Mouse (Mus musculus) myocyte (in vitro differentiated cells): ENCODE measurements at regions not wholly inside any gene's neighbourhood (a gene's known extent, or its start where the extent isn't known, plus 50 kb on each side); places are given as distances from the start of the nearest gene placed in this dataset.

Experiments
- MAX ChIP-seq: IDR thresholded peaks from one replicate; pipeline ENCODE4 v1.6.1; 2011; ENCODE audit warnings: low read depth, mild to moderate bottlenecking, control low read depth
- MYOD1 ChIP-seq, 3 experiments: IDR thresholded peaks; one replicate each; pipeline ENCODE4 v1.6.1; 2011; ENCODE audit warnings: control low read depth in 2 of 3, low read depth in 2 of 3, mild to moderate bottlenecking in 2 of 3, moderate library complexity in 1 of 3; ENCODE audit not compliant: insufficient read length in 2 of 3, control insufficient read depth in 1 of 3
- POLR2A ChIP-seq: IDR thresholded peaks from one replicate; pipeline ENCODE4 v1.6.1; 2011; ENCODE audit warnings: low read depth, mild to moderate bottlenecking, control low read depth, moderate library complexity; ENCODE audit not compliant: insufficient read length
- USF1 ChIP-seq: IDR thresholded peaks from one replicate; pipeline ENCODE4 v1.6.1; 2011; ENCODE audit warnings: low read depth, mild to moderate bottlenecking, control low read depth, moderate library complexity

- TF ChIP-seq USF1, result no peak
- TF ChIP-seq POLR2A, result no peak
- TF ChIP-seq MYOD1 (IDR thresholded peaks at IDR 0.05; ENCODE audit: control insufficient read depth in 1 of 3, insufficient read length in 2 of 3, low read depth in 2 of 3), result no peak
- TF ChIP-seq MAX, result no peak
Observed at GRCm38 (mm10) chr1:91668530-91668929, 128.2 kb downstream of the Asb1 start.
